Mouse (Mus musculus): ENCODE measurements around the gene Ubox5.

DNA sequence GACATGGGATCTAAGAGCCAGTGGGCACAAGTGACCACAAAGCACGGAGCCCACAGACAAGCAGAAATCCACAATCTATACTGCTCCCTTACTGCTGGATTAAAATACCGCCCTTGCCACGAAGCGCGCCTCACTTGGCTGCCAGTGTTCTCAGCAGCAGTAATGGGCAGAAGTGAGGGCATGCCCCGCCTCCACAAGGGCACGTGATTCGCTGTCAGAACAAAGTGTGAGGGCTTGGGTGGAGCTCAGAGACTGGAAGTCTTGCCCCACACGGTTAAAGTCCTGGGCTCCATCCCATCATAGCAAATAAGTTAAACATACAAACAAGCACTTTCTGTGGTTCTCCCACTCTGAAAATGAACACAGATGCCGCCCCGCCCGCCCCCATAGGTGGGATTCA, 52.2 kb downstream of the Ubox5 start:
- TF ChIP-seq GATA1 (IDR thresholded peaks at IDR 0.05; ENCODE audit: borderline replicate concordance, low read length) (no peak), FLI1 (IDR thresholded peaks at IDR 0.05; ENCODE audit: low read length) (no peak)

Measured in megakaryocyte, embryonic 14.5 days (primary cell).